Mouse (Mus musculus) lung, postnatal 0 days (tissue): ENCODE results near the gene Arpc5. TPM values are rescaled to one million over a fixed set of nuclear protein-coding genes. Genes with fewer than 3 reads are reported as not detected.

Experiments
- ATAC-seq: fragments of 200-750 bp; cut with Nextera tagmentation; 2 replicates; pipeline ENCODE4 v1.8.0; 2017; ENCODE audit warnings: moderate library complexity
- DNase-seq: peaks from one replicate; pipeline ENCODE4 v3.0.0-alpha.2; 2016; ENCODE audit warnings: low spot score
- H3K27ac ChIP-seq: fragments of 300-500 bp; sonication (generic); 2 replicates; pipeline ENCODE4 v1.5.1; 2014; ENCODE audit warnings: antibody characterized with exemption, mild to moderate bottlenecking, low read length, mixed read lengths
- H3K27me3 ChIP-seq: fragments of 300-500 bp; sonication (generic); replicated peaks from 2 replicates; pipeline ENCODE4 v1.6.1; 2014; ENCODE audit warnings: low read length, mixed read lengths; ENCODE audit not compliant: insufficient read depth
- H3K36me3 ChIP-seq: fragments of 300-500 bp; sonication (generic); 2 replicates; pipeline ENCODE4 v1.6.1; 2014; ENCODE audit warnings: low read length, mixed read lengths; ENCODE audit not compliant: insufficient read depth
- H3K4me1 ChIP-seq: fragments of 300-500 bp; sonication (generic); 2 replicates; pipeline ENCODE4 v1.6.1; 2014; ENCODE audit warnings: antibody characterized with exemption, low read depth, low read length, mixed read lengths; ENCODE audit not compliant: insufficient read depth
- H3K4me2 ChIP-seq: fragments of 300-500 bp; sonication (generic); replicated peaks from 2 replicates; pipeline ENCODE4 v1.6.1; 2014; ENCODE audit warnings: low read depth, mild to moderate bottlenecking, low read length, moderate library complexity, mixed read lengths
- H3K4me3 ChIP-seq: fragments of 300-500 bp; sonication (generic); 2 replicates; pipeline ENCODE4 v1.5.1; 2014; ENCODE audit warnings: low read depth, low read length
- H3K9ac ChIP-seq: fragments of 300-500 bp; sonication (generic); replicated peaks from 2 replicates; pipeline ENCODE4 v1.6.1; 2014; ENCODE audit warnings: low read depth, mild to moderate bottlenecking
- H3K9me3 ChIP-seq: fragments of 300-500 bp; sonication (generic); 2 replicates; pipeline ENCODE4 v1.6.1; 2016; ENCODE audit warnings: low read length, mixed read lengths
- CTCF ChIP-seq: IDR thresholded peaks from 2 replicates; pipeline ENCODE4 v1.5.1; 2016; ENCODE audit warnings: antibody characterized with exemption, mild to moderate bottlenecking
- EP300 ChIP-seq: IDR thresholded peaks from 2 replicates; pipeline ENCODE4 v1.6.1; 2016; ENCODE audit warnings: antibody characterized with exemption, mild to moderate bottlenecking, control low read depth
- WGBS: fragments of 180-500 bp; shearing (Covaris S2); extraction: QIAGEN DNeasy Blood & Tissue Kit; methylation state at CpG from one replicate; pipeline ENCODE4 v1.1.7; 2014; 5-methylcytosine and 5-hydroxymethylcytosine counted together
- polyA plus RNA-seq: library from polyadenylated mRNA; unstranded; fragments of >200 nt; fragmentation: Nextera tagmentation; extraction: Ambion mirVana; gene quantifications from 2 replicates; pipeline ENCODE4 v1.2.1, GENCODE M21; 2015

Arpc5 gene
- polyA plus RNA-seq, 1 experiment from 2014 or later: 376 TPM

DNA sequence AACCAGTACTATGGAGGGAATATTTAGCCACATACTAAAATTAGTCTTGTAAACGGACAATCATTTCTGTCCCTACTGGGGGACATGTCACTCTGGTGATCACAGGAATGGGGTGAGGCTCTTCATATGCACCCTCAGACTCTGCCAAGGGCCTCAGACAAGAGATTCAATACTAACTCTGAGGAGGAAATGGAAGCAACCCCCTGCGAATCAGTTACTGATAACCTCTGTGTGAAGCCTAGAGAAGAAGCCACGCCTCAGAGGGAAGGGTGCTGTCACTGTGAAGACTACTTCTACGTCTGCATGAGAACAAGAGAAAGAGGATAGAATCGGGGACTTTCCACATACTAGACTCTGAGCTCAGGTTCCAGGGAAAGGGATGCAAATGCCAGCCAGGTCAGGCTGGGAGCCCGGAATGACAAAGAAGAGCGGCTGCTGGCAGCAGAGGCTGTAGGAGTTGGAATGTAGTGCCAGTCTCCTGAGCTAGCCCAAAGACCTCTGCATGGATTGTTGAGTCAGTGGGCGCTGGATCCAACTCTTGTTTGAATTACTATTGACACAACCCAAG, 29.4 kb downstream of the Arpc5 start:
- Histone ChIP-seq H3K4me1 (no peaks in the 10 kb centered on the region; the same call in 1 of the 2 replicates), H3K9ac (no peak overlapping the region), H3K9me3 (no peaks in the 10 kb centered on the region), H3K27me3 (no peaks in the 10 kb centered on the region), H3K27ac (no peak overlapping the region), H3K4me2 (no peak overlapping the region), H3K4me3 (no peak overlapping the region), H3K36me3 (no peaks in the 10 kb centered on the region)
- ATAC-seq (no peak), DNase-seq (no peak)
- 51% methylated on average over 8 of the region's 8 CpGs for WGBS
- TF ChIP-seq CTCF: no peak
- TF ChIP-seq EP300: no peak

DNA sequence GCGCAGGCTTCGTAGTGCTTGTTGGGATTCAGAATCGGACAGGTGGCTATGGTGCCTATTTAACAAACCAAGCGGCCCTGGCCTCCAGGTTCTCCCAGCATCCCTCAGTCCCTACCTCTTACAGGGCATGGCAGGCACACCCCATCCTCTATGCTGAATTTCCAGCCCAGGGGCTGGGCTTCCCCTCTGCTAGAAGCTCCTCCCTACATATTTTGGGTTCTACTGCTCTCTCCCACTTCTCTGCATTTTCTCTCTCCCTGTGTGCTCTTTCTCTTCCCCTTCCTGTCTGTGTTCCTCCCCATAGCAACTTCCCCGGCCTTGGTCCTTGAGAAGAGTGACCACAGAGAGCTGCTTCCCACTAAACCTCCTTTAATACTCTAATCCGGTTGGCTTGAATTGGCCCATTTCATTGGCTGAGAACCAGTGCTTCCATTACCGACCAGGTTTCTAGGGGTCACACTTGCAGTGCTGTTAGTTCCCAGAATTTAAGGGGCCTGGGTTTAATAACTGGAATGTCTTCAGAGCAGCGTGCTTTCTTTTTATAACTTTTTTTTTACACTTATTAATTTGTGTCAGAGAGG, 30.4 kb downstream of the Arpc5 start:
- H3K9ac ChIP-seq: no peak overlapping the region
- TF ChIP-seq CTCF (no peak), EP300 (no peak)

DNA sequence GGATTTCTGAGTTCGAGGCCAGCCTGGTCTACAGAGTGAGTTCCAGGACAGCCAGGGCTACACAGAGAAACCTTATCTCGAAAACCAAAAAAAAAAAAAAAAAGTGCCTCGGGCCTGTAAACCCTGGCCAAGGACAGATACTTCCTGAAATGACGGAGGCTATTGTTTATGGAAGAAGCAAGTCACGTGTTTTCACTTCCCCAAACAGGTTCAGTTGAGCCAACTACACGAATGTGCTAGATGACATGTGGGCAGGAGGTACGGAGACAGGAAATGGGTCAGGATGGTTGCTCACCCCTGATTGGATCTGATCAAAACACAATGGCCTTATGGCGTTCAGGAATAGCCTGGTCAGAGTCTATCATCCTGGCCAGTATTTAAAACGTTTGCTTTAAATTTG, 31.8 kb downstream of the Arpc5 start:
- H3K4me2 ChIP-seq: no peak overlapping the region
- 0 out of 2 replicates have a peak overlapping the region, but pooled peaks have one; percentile 27 for H3K27ac ChIP-seq
- peak; percentile 87 for DNase-seq
- no peaks in the 10 kb centered on the region for H3K27me3 ChIP-seq
- no peaks in the 10 kb centered on the region for H3K9me3 ChIP-seq
- peak; percentile 80 for TF ChIP-seq EP300
- no peak for TF ChIP-seq CTCF
- WGBS: 46% methylated on average over 9 of the region's 9 CpGs
- no peaks in the 10 kb centered on the region; the same call in 1 of the 2 replicates for H3K4me1 ChIP-seq
- H3K36me3 ChIP-seq: no peaks in the 10 kb centered on the region
- peak; percentile 84 for ATAC-seq
- H3K9ac ChIP-seq: no peak overlapping the region
- H3K4me3 ChIP-seq: no peak overlapping the region

More for the DNA sequence above, 30.4 kb downstream of the Arpc5 start:
- H3K4me1 ChIP-seq: no peaks in the 10 kb centered on the region; the same call in 1 of the 2 replicates
- DNase-seq: no peak
- H3K4me2 ChIP-seq: no peak overlapping the region
- 79% methylated on average over 8 of the region's 8 CpGs for WGBS
- H3K27ac ChIP-seq: no peak overlapping the region
- no peaks in the 10 kb centered on the region for H3K36me3 ChIP-seq
- no peak for ATAC-seq
- H3K4me3 ChIP-seq: no peak overlapping the region
- no peaks in the 10 kb centered on the region for H3K9me3 ChIP-seq
- H3K27me3 ChIP-seq: no peaks in the 10 kb centered on the region

DNA sequence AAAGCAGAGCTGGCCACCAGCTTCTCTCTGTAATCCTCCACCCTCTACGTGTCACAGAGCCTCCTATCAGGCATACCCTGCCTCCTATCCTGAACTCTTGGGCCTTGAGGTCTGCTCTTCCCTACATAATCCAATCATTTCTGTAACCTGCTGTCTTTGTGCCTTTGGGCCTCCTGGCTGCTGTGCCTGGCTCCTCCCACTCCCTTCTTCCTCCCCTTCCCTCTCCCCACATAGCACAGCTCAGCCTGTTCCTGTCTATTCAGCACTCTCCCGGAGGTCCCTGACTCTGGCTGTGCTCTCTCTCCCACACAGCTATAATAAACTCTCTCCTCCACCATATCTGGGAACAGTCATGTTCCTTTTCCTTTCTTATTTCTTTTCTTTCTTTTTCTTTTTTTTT, 33.6 kb downstream of the Arpc5 start, which contains the start of gene Ncf2:
Gene Ncf2 (plus strand): TSS at position 298 of the 400 bp plus-strand sequence.
- 19% methylated on average over 2 of the region's 2 CpGs for WGBS
- Histone ChIP-seq H3K4me1 (no peaks in the 10 kb centered on the region; the same call in 1 of the 2 replicates), H3K9ac (no peak within 1 kb of the TSS), H3K4me2 (no peak within 1 kb of the TSS), H3K9me3 (no peaks in the 10 kb centered on the region), H3K27ac (no peak within 1 kb of the TSS), H3K36me3 (no peaks in the 10 kb centered on the region), H3K27me3 (no peaks in the 10 kb centered on the region), H3K4me3 (no peak within 1 kb of the TSS)
- ATAC-seq (peak; percentile 70), DNase-seq (peak; percentile 66)
- no peak for TF ChIP-seq EP300
- TF ChIP-seq CTCF: no peak

DNA sequence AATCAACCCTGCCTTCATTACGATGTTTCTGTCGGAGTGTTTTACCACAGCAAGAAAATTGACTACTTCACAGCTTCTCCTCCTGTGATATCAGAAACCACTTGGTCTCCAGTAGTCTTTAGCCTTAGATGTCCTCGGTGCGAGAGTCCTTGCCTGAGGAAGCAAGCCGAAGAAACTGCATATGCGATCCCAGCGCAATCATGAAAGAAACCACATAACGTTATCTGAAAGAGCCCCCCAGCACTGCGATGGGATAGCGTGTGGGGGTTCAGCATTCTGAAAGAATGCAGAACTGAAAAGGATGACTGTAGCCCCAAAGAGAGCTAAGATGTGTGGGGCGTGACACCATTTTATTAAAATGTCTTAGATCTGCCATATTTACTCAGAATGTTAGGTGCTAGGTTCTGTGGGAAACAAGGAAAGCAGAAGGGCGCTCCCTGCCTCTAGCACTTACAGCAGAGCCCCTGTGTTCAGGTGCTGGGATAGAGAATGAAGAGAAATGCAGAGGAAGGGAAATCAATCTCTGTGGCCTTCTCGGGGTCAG, 34.4 kb downstream of the Arpc5 start:
- 82% methylated on average over 13 of the region's 13 CpGs for WGBS
- Histone ChIP-seq H3K4me1 (no peaks in the 10 kb centered on the region), H3K27ac (no peak overlapping the region), H3K9ac (no peak overlapping the region), H3K9me3 (no peaks in the 10 kb centered on the region), H3K27me3 (no peaks in the 10 kb centered on the region), H3K36me3 (no peaks in the 10 kb centered on the region), H3K4me3 (no peak overlapping the region), H3K4me2 (no peak overlapping the region)
- TF ChIP-seq EP300 (no peak), CTCF (no peak)
- ATAC-seq: no peak
- no peak for DNase-seq

DNA sequence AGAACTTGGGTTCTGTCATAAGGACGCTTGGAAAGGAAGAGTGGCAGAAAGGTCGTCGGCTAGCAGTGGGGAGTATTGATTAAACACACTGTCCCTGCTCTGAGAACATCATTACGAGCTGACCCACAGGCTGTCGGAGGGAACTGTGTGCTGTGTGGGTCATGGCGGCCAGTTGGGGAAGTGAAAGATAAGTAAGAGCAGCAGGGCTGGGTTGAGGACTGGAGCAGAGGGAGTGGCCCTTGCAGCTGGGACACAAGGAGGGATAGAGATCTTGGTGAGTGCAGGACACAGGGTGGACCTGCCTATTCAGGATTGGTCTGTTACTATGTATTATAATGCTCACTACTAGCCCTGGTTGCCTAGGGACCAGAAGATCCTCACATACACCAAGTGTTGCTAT, 38.6 kb downstream of the Arpc5 start:
- H3K9me3 ChIP-seq: no peaks in the 10 kb centered on the region
- H3K4me1 ChIP-seq: no peaks in the 10 kb centered on the region
- 73% methylated on average over 6 of the region's 6 CpGs for WGBS
- no peak overlapping the region for H3K4me3 ChIP-seq
- H3K36me3 ChIP-seq: no peaks in the 10 kb centered on the region
- DNase-seq: no peak
- H3K9ac ChIP-seq: no peak overlapping the region
- H3K27me3 ChIP-seq: no peaks in the 10 kb centered on the region
- no peak overlapping the region for H3K4me2 ChIP-seq
- H3K27ac ChIP-seq: no peak overlapping the region
- no peak for ATAC-seq
- TF ChIP-seq CTCF (no peak), EP300 (no peak)
